Mouse (Mus musculus): ENCODE data around the gene Ccdc69.

GRCm38 (mm10) chr11:55025896-55026295 is 52.0 kb downstream of the Ccdc69 start:
- TF ChIP-seq POLR2A (IDR thresholded peaks at IDR 0.05; ENCODE audit: insufficient read length, low read depth) (no peak), TCF12 (IDR thresholded peaks at IDR 0.05; ENCODE audit: insufficient read depth, poor library complexity, severe bottlenecking) (no peak), MYOG (IDR thresholded peaks at IDR 0.05; ENCODE audit: control insufficient read depth in 1 of 3, insufficient read depth in 1 of 3, insufficient read length in 2 of 3, low read depth in 2 of 3) (no peak), USF1 (IDR thresholded peaks at IDR 0.05; ENCODE audit: low read depth) (no peak), E2F4 (IDR thresholded peaks at IDR 0.05; ENCODE audit: insufficient read depth) (no peak), REST (IDR thresholded peaks at IDR 0.05; ENCODE audit: insufficient read depth, insufficient read length) (no peak), POLR2AphosphoS2 (IDR thresholded peaks at IDR 0.05; ENCODE audit: insufficient read length, low read depth) (no peak)
